Comparison of ENCODE assay signal across 7 mouse cellular contexts in the genomic region with DNA sequence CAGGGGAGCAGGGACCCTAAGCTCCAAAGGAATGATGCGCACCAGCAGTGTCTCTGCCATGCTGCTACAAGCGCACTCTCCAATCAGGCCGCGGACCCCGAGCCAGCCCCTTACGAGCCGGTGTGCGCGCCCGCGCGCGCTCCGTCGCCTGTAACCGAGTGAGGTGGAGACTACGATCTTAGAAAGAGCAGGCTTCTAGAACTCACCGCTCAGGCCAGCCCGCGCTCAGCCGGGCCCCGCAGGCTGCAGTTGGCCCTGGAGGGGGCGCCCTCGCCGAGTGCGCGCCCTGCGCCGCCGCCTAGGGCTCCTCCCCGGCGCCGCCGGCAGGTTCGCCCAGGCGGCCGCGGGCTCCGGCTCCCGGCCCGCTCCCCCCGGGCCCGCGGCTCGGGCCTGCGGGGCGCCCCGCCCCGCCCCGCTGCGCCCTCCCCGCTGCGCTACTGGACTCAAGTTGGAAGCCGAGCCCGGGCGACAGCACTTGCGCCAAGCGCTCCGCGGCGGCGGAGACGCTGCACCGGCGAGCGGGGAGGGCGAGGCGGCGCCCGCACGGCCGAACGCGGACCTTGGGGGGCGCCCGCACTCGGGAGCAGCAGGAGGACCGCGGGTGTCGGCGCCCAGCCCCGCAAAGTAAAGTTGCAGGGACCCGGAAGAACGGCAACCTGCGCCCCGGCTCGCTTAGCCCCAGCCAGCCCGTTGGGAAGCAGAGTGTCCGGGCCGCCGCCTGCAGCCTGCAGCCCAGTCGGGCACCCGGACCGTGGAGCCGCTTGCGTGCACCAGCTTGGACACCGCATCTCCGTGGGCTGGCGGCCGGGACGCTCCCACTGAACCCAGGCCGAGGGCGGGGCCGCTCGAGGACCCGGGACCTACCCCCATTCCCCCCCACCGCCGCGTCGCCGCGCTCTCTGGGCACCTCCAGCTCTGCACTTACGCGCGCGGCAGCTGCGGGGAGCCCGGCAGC. TPM values are rescaled to one million over a fixed set of nuclear protein-coding genes. Genes with fewer than 3 reads are reported as not detected.
DNase-seq lines count a peak whose midpoint lies in the region; ATAC-seq and TF ChIP-seq lines count a peak whose summit lies in the region.

No protein-coding gene starts in this region.

- H3K36me3 ChIP-seq in forebrain, embryonic 11.5 days (ENCODE audit: control insufficient read depth, insufficient read depth, low read length): no peaks in the 10 kb centered on the region
- no peaks in the 10 kb centered on the region for H3K36me3 ChIP-seq in hindbrain, embryonic 16.5 days (ENCODE audit: control insufficient read depth, insufficient read depth, low read length)
- H3K36me3 ChIP-seq in midbrain, postnatal 0 days (ENCODE audit: insufficient read depth, low read length): no peaks in the 10 kb centered on the region

- peak overlapping the region; percentile 61 for H3K4me2 ChIP-seq in forebrain, embryonic 11.5 days (ENCODE audit: low read depth, low read length, severe bottlenecking)
- peak overlapping the region; percentile 94 for H3K4me2 ChIP-seq in hindbrain, embryonic 16.5 days (ENCODE audit: low read length)
- H3K4me2 ChIP-seq in midbrain, postnatal 0 days (ENCODE audit: low read depth, low read length, poor library complexity, severe bottlenecking): peak overlapping the region; percentile 96

- no peak for ATAC-seq in forebrain, embryonic 11.5 days (replicated peaks; ENCODE audit: low FRiP score)
- peak; percentile 76 for ATAC-seq in hindbrain, embryonic 16.5 days
- peak; percentile 39; the same call in 1 of the 2 replicates for ATAC-seq in midbrain, postnatal 0 days (ENCODE audit: low FRiP score)

- H3K9me3 ChIP-seq in forebrain, embryonic 11.5 days (ENCODE audit: control insufficient read depth, low read length): no peaks in the 10 kb centered on the region
- H3K9me3 ChIP-seq in hindbrain, embryonic 16.5 days (ENCODE audit: control insufficient read depth, low read length): no peaks in the 10 kb centered on the region
- H3K9me3 ChIP-seq in midbrain, postnatal 0 days (ENCODE audit: low read length): no peaks in the 10 kb centered on the region

- DNase-seq in WW6 (ENCODE audit: low read depth, low spot score): peak; percentile 54
- peak; percentile 86 for DNase-seq in brain, adult 2 months (ENCODE audit: low read depth, low spot score)
- peak; percentile 72 for DNase-seq in forebrain, embryonic 11.5 days (ENCODE audit: low spot score)
- DNase-seq in left cerebral cortex, adult 8-10 months (ENCODE audit: low spot score in 2 of 2): peak; percentile 48 to 56
- DNase-seq in midbrain, postnatal 0 days (ENCODE audit: low spot score): peak; percentile 64
- peak; percentile 55 for DNase-seq in testis, postnatal 14 days (ENCODE audit: low spot score)

- H3K27me3 ChIP-seq in forebrain, embryonic 11.5 days (ENCODE audit: control insufficient read depth, insufficient read depth, low read length): peaks cover 57% of the 10 kb centered on the region
- peaks cover 69% of the 10 kb centered on the region for H3K27me3 ChIP-seq in hindbrain, embryonic 16.5 days (replicated peaks; ENCODE audit: control insufficient read depth, insufficient read depth, low read length)
- H3K27me3 ChIP-seq in midbrain, postnatal 0 days (ENCODE audit: insufficient read depth, low read length): peaks cover 67% of the 10 kb centered on the region

- H3K27ac ChIP-seq in forebrain, embryonic 11.5 days (ENCODE audit: low read depth, low read length): no peak overlapping the region
- peak overlapping the region; percentile 66; the same call in 1 of the 2 replicates for H3K27ac ChIP-seq in hindbrain, embryonic 16.5 days (ENCODE audit: low read depth, low read length)
- no peak overlapping the region for H3K27ac ChIP-seq in midbrain, postnatal 0 days (ENCODE audit: low read depth, low read length)

- TF ChIP-seq CTCF in midbrain, postnatal 0 days (IDR thresholded peaks at IDR 0.05): peak; percentile 23; the same call in 1 of the 2 replicates

- peak overlapping the region; percentile 43 for H3K4me3 ChIP-seq in forebrain, embryonic 11.5 days (ENCODE audit: low read depth, low read length)
- peak overlapping the region; percentile 68 for H3K4me3 ChIP-seq in hindbrain, embryonic 16.5 days (ENCODE audit: low read length)
- H3K4me3 ChIP-seq in midbrain, postnatal 0 days (ENCODE audit: low read depth, low read length): peak overlapping the region; percentile 61

- under 1% methylated on average over 103 of the region's 118 CpGs for WGBS in forebrain, embryonic 11.5 days
- WGBS in hindbrain, embryonic 16.5 days: under 1% methylated on average over 96 of the region's 118 CpGs
- under 1% methylated on average over 74 of the region's 118 CpGs for WGBS in midbrain, postnatal 0 days

- no peak overlapping the region for H3K9ac ChIP-seq in forebrain, embryonic 11.5 days (ENCODE audit: low read length)
- H3K9ac ChIP-seq in hindbrain, embryonic 16.5 days (ENCODE audit: low read depth, low read length): peak overlapping the region; percentile 73
- H3K9ac ChIP-seq in midbrain, postnatal 0 days (replicated peaks; ENCODE audit: low read length, poor library complexity, severe bottlenecking): peak overlapping the region; percentile 42

- peaks cover 10% of the 10 kb centered on the region; the same call in 1 of the 2 replicates for H3K4me1 ChIP-seq in forebrain, embryonic 11.5 days (replicated peaks; ENCODE audit: control insufficient read depth, insufficient read depth, low read length)
- peaks cover 14% of the 10 kb centered on the region for H3K4me1 ChIP-seq in hindbrain, embryonic 16.5 days (ENCODE audit: control insufficient read depth, insufficient read depth, low read depth, low read length)
- H3K4me1 ChIP-seq in midbrain, postnatal 0 days (ENCODE audit: insufficient read depth, low read length): no peaks in the 10 kb centered on the region

RNA-seq across cellular contexts. Expression of a gene that starts 0.9 kb away (rescaled TPM):
- 0.05 TPM in 1 of 2 replicates, not detected in the other for polyA plus RNA-seq in forebrain, embryonic 11.5 days (2014; fragmentation: Nextera tagmentation; extraction: Ambion mirVana)
- polyA plus RNA-seq in hindbrain, embryonic 16.5 days (2015; fragmentation: Nextera tagmentation; extraction: Ambion mirVana): 0.60 and 0.63 TPM in 2 replicates
- total RNA-seq in left cerebral cortex, adult 8-10 months (2022): 10 to 100 TPM; 22.2 to 26.8 (median 24.4) TPM
- total RNA-seq in midbrain, postnatal 0 days (2014; rRNA removed): 7.4 and 10.5 TPM in 2 replicates
- 0.79 and 0.96 TPM in 2 replicates for polyA plus RNA-seq in midbrain, postnatal 0 days (2015; fragmentation: Nextera tagmentation; extraction: Ambion mirVana)
